Mouse (Mus musculus) kidney, postnatal 0 days (tissue): ENCODE results near the gene 3110009E18Rik. TPM values are rescaled to one million over a fixed set of nuclear protein-coding genes. Genes with fewer than 3 reads are reported as not detected.

Experiments used
- ATAC-seq: fragments of 200-750 bp; cut with Nextera tagmentation; replicated peaks from 2 replicates; pipeline ENCODE4 v1.8.0; 2017; ENCODE audit warnings: low read depth, moderate number of reproducible peaks, moderate TSS enrichment, moderate library complexity; ENCODE audit not compliant: low FRiP score
- DNase-seq: peaks from one replicate; pipeline ENCODE4 v3.0.0-alpha.2; 2016; ENCODE audit warnings: low spot score
- H3K27ac ChIP-seq: fragments of 300-500 bp; sonication (generic); 2 replicates; pipeline ENCODE4 v1.5.1; 2014; ENCODE audit warnings: mild to moderate bottlenecking
- H3K27me3 ChIP-seq: fragments of 300-500 bp; sonication (generic); 2 replicates; pipeline ENCODE4 v1.6.1; 2014; ENCODE audit warnings: low read length, mixed read lengths; ENCODE audit not compliant: insufficient read depth
- H3K36me3 ChIP-seq: fragments of 300-500 bp; sonication (generic); 2 replicates; pipeline ENCODE4 v1.6.1; 2014; ENCODE audit warnings: low read length, mixed read lengths; ENCODE audit not compliant: insufficient read depth
- H3K4me1 ChIP-seq: fragments of 300-500 bp; sonication (generic); replicated peaks from 2 replicates; pipeline ENCODE4 v1.6.1; 2014; ENCODE audit warnings: antibody characterized with exemption, low read length, mixed read lengths; ENCODE audit not compliant: insufficient read depth
- H3K4me2 ChIP-seq: fragments of 300-500 bp; sonication (generic); 2 replicates; pipeline ENCODE4 v1.6.1; 2014; ENCODE audit warnings: mild to moderate bottlenecking, low read length, moderate library complexity, mixed read lengths
- H3K4me3 ChIP-seq: fragments of 300-500 bp; sonication (generic); replicated peaks from 2 replicates; pipeline ENCODE4 v1.5.1; 2014; ENCODE audit warnings: low read depth, low read length
- H3K9ac ChIP-seq: fragments of 300-500 bp; sonication (generic); 2 replicates; pipeline ENCODE4 v1.6.1; 2014; ENCODE audit warnings: low read depth, low read length
- H3K9me3 ChIP-seq: fragments of 300-500 bp; sonication (generic); replicated peaks from 2 replicates; pipeline ENCODE4 v1.6.1; 2016; ENCODE audit warnings: low read length, inconsistent platforms, mixed read lengths
- CTCF ChIP-seq: IDR thresholded peaks from 2 replicates; pipeline ENCODE4 v1.5.1; 2016; ENCODE audit warnings: antibody characterized with exemption, low read depth, mild to moderate bottlenecking, moderate library complexity
- WGBS: fragments of 180-500 bp; shearing (Covaris S2); extraction: QIAGEN DNeasy Blood & Tissue Kit; methylation state at CpG from one replicate; pipeline ENCODE4 v1.1.7; 2014; 5-methylcytosine and 5-hydroxymethylcytosine counted together
- polyA plus RNA-seq: library from polyadenylated mRNA; unstranded; fragments of >200 nt; fragmentation: Nextera tagmentation; extraction: Ambion mirVana; gene quantifications from 2 replicates; pipeline ENCODE4 v1.2.1, GENCODE M21; 2015

3110009E18Rik gene
- polyA plus RNA-seq, 1 experiment from 2014 or later: 19.3 TPM

GRCm38 (mm10) chr1:120077746-120078410 is 43.1 kb upstream of the 3110009E18Rik start:
- H3K4me3 ChIP-seq: no peak overlapping the region
- no peaks in the 10 kb centered on the region for H3K36me3 ChIP-seq
- no peak overlapping the region for H3K9ac ChIP-seq
- DNase-seq: no peak
- H3K4me2 ChIP-seq: no peak overlapping the region
- 0 out of 2 replicates have a peak, but pooled peaks cover 7% of the 10 kb centered on the region for H3K4me1 ChIP-seq
- H3K27me3 ChIP-seq: no peaks in the 10 kb centered on the region
- H3K9me3 ChIP-seq: no peaks in the 10 kb centered on the region
- no peak for ATAC-seq
- H3K27ac ChIP-seq: no peak overlapping the region
- no peak for TF ChIP-seq CTCF
- WGBS: 27% methylated on average over 9 of the region's 9 CpGs

GRCm38 (mm10) chr1:120080632-120081031 is 40.4 kb upstream of the 3110009E18Rik start:
- WGBS: 100% methylated on average over 1 of the region's 1 CpGs
- ATAC-seq: no peak

GRCm38 (mm10) chr1:120082957-120083585 is 37.9 kb upstream of the 3110009E18Rik start:
- no peak overlapping the region for H3K9ac ChIP-seq
- H3K9me3 ChIP-seq: no peaks in the 10 kb centered on the region
- H3K4me2 ChIP-seq: 0 out of 2 replicates have a peak overlapping the region, but pooled peaks have one; percentile 33
- ATAC-seq (peak; percentile 33; the same call in 1 of the 2 replicates), DNase-seq (peak; percentile 60)
- no peaks in the 10 kb centered on the region for H3K36me3 ChIP-seq
- no peak overlapping the region for H3K4me3 ChIP-seq
- H3K27me3 ChIP-seq: no peaks in the 10 kb centered on the region
- H3K27ac ChIP-seq: no peak overlapping the region; the same call in 1 of the 2 replicates
- H3K4me1 ChIP-seq: peaks cover 4% of the 10 kb centered on the region
- no peak for TF ChIP-seq CTCF
- WGBS: 16% methylated on average over 7 of the region's 7 CpGs

More at GRCm38 (mm10) chr1:120080632-120081031, 40.4 kb upstream of the 3110009E18Rik start:
- no peaks in the 10 kb centered on the region for H3K9me3 ChIP-seq
- H3K36me3 ChIP-seq: no peaks in the 10 kb centered on the region
- H3K4me1 ChIP-seq: peaks cover 4% of the 10 kb centered on the region
- no peak overlapping the region for H3K27ac ChIP-seq
- no peak overlapping the region for H3K4me3 ChIP-seq
- H3K9ac ChIP-seq: no peak overlapping the region
- no peaks in the 10 kb centered on the region for H3K27me3 ChIP-seq
- no peak for DNase-seq
- H3K4me2 ChIP-seq: no peak overlapping the region
- TF ChIP-seq CTCF: no peak

GRCm38 (mm10) chr1:120083921-120084517 is 37.0 kb upstream of the 3110009E18Rik start:
- TF ChIP-seq CTCF: no peak
- Histone ChIP-seq H3K4me2 (no peak overlapping the region), H3K27ac (no peak overlapping the region), H3K36me3 (no peaks in the 10 kb centered on the region), H3K4me1 (peaks cover 4% of the 10 kb centered on the region), H3K9me3 (no peaks in the 10 kb centered on the region), H3K27me3 (no peaks in the 10 kb centered on the region), H3K9ac (no peak overlapping the region), H3K4me3 (no peak overlapping the region)
- WGBS: 41% methylated on average over 5 of the region's 5 CpGs
- no peak for DNase-seq
- ATAC-seq: no peak

GRCm38 (mm10) chr1:120085696-120086095 is 35.3 kb upstream of the 3110009E18Rik start:
- no peak for ATAC-seq

GRCm38 (mm10) chr1:120086644-120087043 is 34.3 kb upstream of the 3110009E18Rik start:
- Histone ChIP-seq H3K4me2 (no peak overlapping the region), H3K4me1 (peaks cover 4% of the 10 kb centered on the region), H3K27me3 (no peaks in the 10 kb centered on the region), H3K27ac (no peak overlapping the region), H3K9me3 (no peaks in the 10 kb centered on the region), H3K9ac (no peak overlapping the region), H3K36me3 (no peaks in the 10 kb centered on the region), H3K4me3 (no peak overlapping the region)
- WGBS: 60% methylated on average over 13 of the region's 13 CpGs
- TF ChIP-seq CTCF: no peak
- no peak for DNase-seq
- no peak for ATAC-seq

More at GRCm38 (mm10) chr1:120085696-120086095, 35.3 kb upstream of the 3110009E18Rik start:
- H3K27me3 ChIP-seq: no peaks in the 10 kb centered on the region
- no peak overlapping the region for H3K4me3 ChIP-seq
- WGBS: 73% methylated on average over 3 of the region's 3 CpGs
- H3K4me1 ChIP-seq: peaks cover 4% of the 10 kb centered on the region
- DNase-seq: no peak
- no peak overlapping the region for H3K9ac ChIP-seq
- H3K36me3 ChIP-seq: no peaks in the 10 kb centered on the region
- H3K27ac ChIP-seq: no peak overlapping the region
- no peak for TF ChIP-seq CTCF
- no peak overlapping the region for H3K4me2 ChIP-seq
- H3K9me3 ChIP-seq: no peaks in the 10 kb centered on the region
